Mouse (Mus musculus): ENCODE measurements around the gene Btc. TPM values are rescaled to one million over a fixed set of nuclear protein-coding genes. Genes with fewer than 3 reads are reported as not detected.

Gene Btc
- total RNA-seq (2021), result 1 to 10 TPM; 1.0 to 1.8 TPM
- long read RNA-seq, experiment 1, partial matches to known transcripts, result 0 of 1 reads
- long read RNA-seq, experiment 1, other reads (novel, unspliced or antisense), result 0 of 1 reads
- long read RNA-seq, experiment 2, partial matches to known transcripts, result 1 of 2 reads
- long read RNA-seq, experiment 2, other reads (novel, unspliced or antisense), result 1 of 2 reads

GRCm38 (mm10) chr5:91402339-91403211 is at the start of gene Btc:
Gene Btc, minus strand, starts transcription at chr5:91402994.
- DNase-seq (ENCODE audit: low spot score in 2 of 2), result peak; percentile 24 to 44

- DNase-seq (ENCODE audit: low spot score in 2 of 2), result no peak
Observed at GRCm38 (mm10) chr5:91444981-91445517, 42.3 kb upstream of the Btc start.

- no peak for DNase-seq (ENCODE audit: low spot score in 2 of 2)
Observed at GRCm38 (mm10) chr5:91436563-91436962, 33.8 kb upstream of the Btc start.

GRCm38 (mm10) chr5:91434723-91435658 is 32.2 kb upstream of the Btc start:
- DNase-seq (ENCODE audit: low spot score in 2 of 2), result no peak

- no peak for DNase-seq (ENCODE audit: low spot score in 2 of 2)
Observed at GRCm38 (mm10) chr5:91428547-91428946, 25.8 kb upstream of the Btc start.

GRCm38 (mm10) chr5:91413814-91414213 is 11.0 kb upstream of the Btc start:
- no peak for DNase-seq (ENCODE audit: low spot score in 2 of 2)

- DNase-seq (ENCODE audit: low spot score in 2 of 2), result no peak
Observed at GRCm38 (mm10) chr5:91404263-91404662, 1.5 kb upstream of the Btc start.

- DNase-seq (ENCODE audit: low spot score in 2 of 2), result no peak
Observed at GRCm38 (mm10) chr5:91403281-91403680, 487 bp upstream of the Btc start.

- DNase-seq (ENCODE audit: low spot score in 2 of 2), result no peak
Observed at GRCm38 (mm10) chr5:91400493-91401096, 2.2 kb downstream of the Btc start.

- no peak for DNase-seq (ENCODE audit: low spot score in 2 of 2)
Observed at GRCm38 (mm10) chr5:91375467-91375866, 27.3 kb downstream of the Btc start.

GRCm38 (mm10) chr5:91368061-91368565 is 34.7 kb downstream of the Btc start:
- DNase-seq (ENCODE audit: low spot score in 2 of 2), result no peak

GRCm38 (mm10) chr5:91366925-91367324 is 35.9 kb downstream of the Btc start:
- no peak for DNase-seq (ENCODE audit: low spot score in 2 of 2)

- DNase-seq (ENCODE audit: low spot score in 2 of 2), result no peak
Observed at GRCm38 (mm10) chr5:91363274-91363991, 39.4 kb downstream of the Btc start.

- DNase-seq (ENCODE audit: low spot score in 2 of 2), result no peak
Observed at GRCm38 (mm10) chr5:91352645-91353044, 50.1 kb downstream of the Btc start.

- DNase-seq (ENCODE audit: low spot score in 2 of 2), result no peak
Observed at GRCm38 (mm10) chr5:91345681-91346080, 57.1 kb downstream of the Btc start.

GRCm38 (mm10) chr5:91345064-91345463 is 57.7 kb downstream of the Btc start:
- no peak for DNase-seq (ENCODE audit: low spot score in 2 of 2)

- no peak for DNase-seq (ENCODE audit: low spot score in 2 of 2)
Observed at GRCm38 (mm10) chr5:91341981-91342760, 60.6 kb downstream of the Btc start.

GRCm38 (mm10) chr5:91334227-91334626 is 68.6 kb downstream of the Btc start:
- no peak for DNase-seq (ENCODE audit: low spot score in 2 of 2)
